Mouse (Mus musculus) embryonic facial prominence, embryonic 12.5 days (tissue): Measurements from ENCODE around the gene Olfr575. TPM values are rescaled to one million over a fixed set of nuclear protein-coding genes. Genes with fewer than 3 reads are reported as not detected.

ENCODE experiments used
- ATAC-seq: fragments of 200-750 bp; cut with Nextera tagmentation; 2 replicates; pipeline ENCODE4 v1.8.0; 2017; ENCODE audit not compliant: insufficient number of reproducible peaks, insufficient read depth, low FRiP score, low TSS enrichment
- H3K27ac ChIP-seq: fragments of 300-500 bp; sonication (generic); 2 replicates; pipeline ENCODE4 v1.5.1; 2016; ENCODE audit warnings: mild to moderate bottlenecking
- H3K27me3 ChIP-seq: fragments of 300-500 bp; sonication (generic); 2 replicates; pipeline ENCODE4 v1.6.1; 2016; ENCODE audit warnings: mild to moderate bottlenecking, moderate library complexity
- H3K36me3 ChIP-seq: fragments of 300-500 bp; sonication (generic); 2 replicates; pipeline ENCODE4 v1.6.1; 2016; ENCODE audit warnings: mild to moderate bottlenecking
- H3K4me1 ChIP-seq: fragments of 300-500 bp; sonication (generic); 2 replicates; pipeline ENCODE4 v1.6.1; 2016
- H3K4me2 ChIP-seq: fragments of 300-500 bp; sonication (generic); replicated peaks from 2 replicates; pipeline ENCODE4 v1.6.1; 2016; ENCODE audit warnings: mild to moderate bottlenecking, moderate library complexity
- H3K4me3 ChIP-seq: fragments of 300-500 bp; sonication (generic); 2 replicates; pipeline ENCODE4 v1.5.1; 2016; ENCODE audit warnings: mild to moderate bottlenecking
- H3K9ac ChIP-seq: fragments of 300-500 bp; sonication (generic); 2 replicates; pipeline ENCODE4 v1.6.1; 2016; ENCODE audit warnings: mild to moderate bottlenecking, moderate library complexity
- H3K9me3 ChIP-seq: fragments of 300-500 bp; sonication (generic); 2 replicates; pipeline ENCODE4 v1.6.1; 2016; ENCODE audit warnings: mild to moderate bottlenecking, moderate library complexity
- WGBS: fragments of 180-500 bp; shearing (Covaris S2); methylation state at CpG from one replicate; pipeline ENCODE4 v1.1.7; 2016; 5-methylcytosine and 5-hydroxymethylcytosine counted together
- polyA plus RNA-seq: library from polyadenylated mRNA; unstranded; fragments of >200 nt; fragmentation: Nextera tagmentation; extraction: Ambion mirVana; gene quantifications from 2 replicates; pipeline ENCODE4 v1.2.1, GENCODE M21; 2016

The Olfr575 gene
- polyA plus RNA-seq, 1 experiment from 2014 or later: not detected

DNA sequence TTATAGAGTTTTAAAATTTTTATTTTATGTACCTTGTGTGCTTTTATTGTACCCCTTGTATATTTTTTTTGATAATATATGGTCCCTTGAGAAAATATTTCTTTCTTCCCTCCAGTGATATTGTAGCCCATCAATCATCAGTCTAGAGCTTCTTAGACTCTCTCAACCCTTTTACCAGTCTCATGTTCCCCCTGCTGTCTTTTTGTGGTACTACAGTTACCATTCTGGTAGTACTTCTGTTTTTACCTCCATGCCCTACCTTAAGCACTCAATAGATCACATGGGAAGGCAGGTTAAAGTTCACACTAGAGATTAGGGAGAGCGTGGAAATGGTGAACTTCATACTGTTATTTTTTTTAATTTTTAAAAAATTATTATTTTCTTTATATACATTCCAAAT is 38.9 kb downstream of the Olfr575 start:
- H3K27me3 ChIP-seq: no peaks in the 10 kb centered on the region
- no peaks in the 10 kb centered on the region for H3K9me3 ChIP-seq
- H3K27ac ChIP-seq: no peak overlapping the region
- no peak overlapping the region for H3K4me3 ChIP-seq
- H3K4me2 ChIP-seq: no peak overlapping the region
- no peaks in the 10 kb centered on the region for H3K36me3 ChIP-seq
- WGBS: 22% methylated on average over 1 of the region's 1 CpGs
- no peak overlapping the region for H3K9ac ChIP-seq
- no peak for ATAC-seq
- H3K4me1 ChIP-seq: no peaks in the 10 kb centered on the region

DNA sequence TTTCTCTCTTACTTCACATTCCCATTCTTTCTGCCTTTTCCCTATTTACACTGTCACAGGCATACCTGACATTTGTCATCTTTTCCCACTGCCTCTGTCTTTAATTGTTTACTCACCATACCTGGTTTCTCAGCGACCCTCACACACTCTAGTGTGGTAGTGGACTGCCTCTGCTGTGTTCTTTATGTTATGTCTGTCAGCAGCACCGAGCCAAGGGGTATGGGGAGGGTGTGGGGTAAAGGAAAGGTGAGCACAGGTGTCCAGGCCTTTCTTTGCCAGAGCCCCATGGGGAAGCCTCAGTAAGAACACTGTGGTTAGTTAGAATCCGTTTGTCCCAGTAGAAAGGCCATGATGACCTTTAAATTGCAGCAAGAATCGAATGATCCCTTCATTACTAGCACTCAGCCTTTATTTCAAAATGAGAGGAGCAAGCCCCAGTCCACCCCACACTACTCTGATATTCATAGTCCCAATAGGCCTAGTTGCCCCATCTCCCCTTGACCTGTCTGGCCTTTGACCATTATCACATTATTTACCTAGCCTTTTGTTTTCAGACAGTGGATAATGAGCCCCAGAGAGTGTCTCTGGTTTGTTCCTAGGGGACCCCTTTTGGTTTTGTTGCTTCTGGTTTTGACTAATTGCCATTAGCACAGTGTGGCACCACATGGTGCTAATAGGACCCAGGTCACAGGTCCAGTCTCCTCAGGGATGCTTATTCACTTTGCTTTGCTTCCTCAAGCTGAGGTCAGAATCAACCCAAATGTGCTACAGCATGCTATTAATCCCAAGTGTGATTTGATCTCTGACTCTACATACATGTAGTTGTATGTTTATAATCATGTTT is 41.3 kb downstream of the Olfr575 start, which contains the start of gene Olfr571:
Gene Olfr571, minus strand, starts transcription at position 505 of the 844 bp plus-strand sequence.
- H3K36me3 ChIP-seq: no peaks in the 10 kb centered on the region
- H3K4me2 ChIP-seq: no peak within 1 kb of the TSS
- WGBS: 65% methylated on average over 4 of the region's 4 CpGs
- H3K9ac ChIP-seq: no peak within 1 kb of the TSS
- no peaks in the 10 kb centered on the region for H3K27me3 ChIP-seq
- no peak within 1 kb of the TSS for H3K27ac ChIP-seq
- H3K4me1 ChIP-seq: no peaks in the 10 kb centered on the region
- ATAC-seq: peak; percentile 56; the same call in 1 of the 2 replicates
- H3K4me3 ChIP-seq: no peak within 1 kb of the TSS
- H3K9me3 ChIP-seq: no peaks in the 10 kb centered on the region

DNA sequence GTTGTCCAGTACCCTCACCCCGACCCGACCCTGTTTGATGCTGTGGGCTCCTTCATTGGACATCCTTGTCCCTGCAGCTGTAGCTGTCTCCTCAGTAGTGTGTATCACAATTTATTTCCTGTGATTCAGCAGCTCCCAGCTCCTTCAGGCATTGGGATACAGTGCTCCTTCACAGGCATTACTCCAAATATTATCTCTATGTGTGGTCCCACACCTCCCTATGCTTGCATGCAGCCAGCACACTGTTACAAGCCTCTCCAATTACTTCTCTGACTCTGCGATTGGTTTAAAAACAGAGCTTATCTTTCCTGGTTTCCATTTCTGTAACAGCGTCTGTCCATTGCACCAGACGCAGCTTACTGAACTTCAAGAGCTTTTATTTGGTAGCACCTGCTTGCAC is 42.2 kb downstream of the Olfr575 start:
- Histone ChIP-seq H3K36me3 (no peaks in the 10 kb centered on the region), H3K9me3 (no peaks in the 10 kb centered on the region), H3K4me2 (no peak overlapping the region), H3K4me3 (no peak overlapping the region), H3K9ac (no peak overlapping the region), H3K27me3 (no peaks in the 10 kb centered on the region), H3K4me1 (no peaks in the 10 kb centered on the region), H3K27ac (no peak overlapping the region)
- ATAC-seq: no peak
- WGBS: 63% methylated on average over 5 of the region's 5 CpGs

DNA sequence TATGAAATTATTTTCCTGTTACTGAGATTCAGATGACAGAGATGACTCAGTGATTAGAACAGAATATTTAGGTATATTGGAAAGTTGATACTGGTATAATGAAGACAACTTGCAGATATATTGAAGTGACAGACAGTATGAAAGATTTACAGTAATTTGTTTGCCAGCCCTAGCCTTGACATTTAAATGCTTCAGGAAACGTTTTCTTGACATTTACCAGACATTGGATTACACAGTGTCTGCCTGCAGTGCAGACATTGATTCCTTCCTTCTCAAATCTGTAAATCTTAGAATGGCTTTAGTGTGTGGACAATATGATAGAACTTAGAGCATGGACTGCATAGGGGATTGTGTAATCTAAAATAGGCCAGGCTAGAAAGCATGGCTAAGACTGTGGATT is 43.3 kb downstream of the Olfr575 start:
- WGBS: 27% methylated on average over 1 of the region's 1 CpGs
- H3K4me2 ChIP-seq: no peak overlapping the region
- H3K27me3 ChIP-seq: no peaks in the 10 kb centered on the region
- H3K9me3 ChIP-seq: no peaks in the 10 kb centered on the region
- ATAC-seq: no peak
- H3K27ac ChIP-seq: no peak overlapping the region
- H3K36me3 ChIP-seq: no peaks in the 10 kb centered on the region
- no peaks in the 10 kb centered on the region for H3K4me1 ChIP-seq
- no peak overlapping the region for H3K4me3 ChIP-seq
- H3K9ac ChIP-seq: no peak overlapping the region

Other genes starting within 250 kb of the Olfr575 start
- gene Olfr33, start 239.7 kb downstream of the Olfr575 start, polyA plus RNA-seq: not detected in 2 replicates
- not detected in 2 replicates for gene Olfr559, start 231.3 kb downstream of the Olfr575 start, polyA plus RNA-seq
- gene Olfr560, start 199.4 kb downstream of the Olfr575 start, polyA plus RNA-seq: not detected in 2 replicates
- 0.18 and 0.19 TPM in 2 replicates for gene Olfr78, start 199.3 kb downstream of the Olfr575 start, polyA plus RNA-seq
- gene Olfr561, start 187.6 kb downstream of the Olfr575 start, polyA plus RNA-seq: not detected in 2 replicates
- gene Olfr564, start 155.3 kb downstream of the Olfr575 start, polyA plus RNA-seq: not detected in 2 replicates
- not detected in 2 replicates for gene Olfr566, start 100.0 kb downstream of the Olfr575 start, polyA plus RNA-seq
- gene Olfr568, start 81.7 kb downstream of the Olfr575 start, polyA plus RNA-seq: not detected in 2 replicates
- not detected in 2 replicates for gene Olfr569, start 67.9 kb downstream of the Olfr575 start, polyA plus RNA-seq
- not detected in 2 replicates for gene Olfr570, start 64.2 kb downstream of the Olfr575 start, polyA plus RNA-seq
- 0.06 and 0.23 TPM in 2 replicates for gene Olfr571, start 41.2 kb downstream of the Olfr575 start, polyA plus RNA-seq
- gene Olfr572, start 34.4 kb downstream of the Olfr575 start, polyA plus RNA-seq: not detected in 2 replicates
- not detected in 2 replicates for gene Olfr573-ps1, start 16.2 kb downstream of the Olfr575 start, polyA plus RNA-seq
- gene Olfr574, start 10.3 kb downstream of the Olfr575 start, polyA plus RNA-seq: not detected in 2 replicates
- gene Olfr576, start 3.9 kb upstream of the Olfr575 start, polyA plus RNA-seq: not detected in 2 replicates
- not detected in 2 replicates for gene Olfr577, start 17.2 kb upstream of the Olfr575 start, polyA plus RNA-seq
- gene Olfr578, start 30.5 kb upstream of the Olfr575 start, polyA plus RNA-seq: not detected in 2 replicates
- not detected in 2 replicates for gene Olfr582, start 79.2 kb upstream of the Olfr575 start, polyA plus RNA-seq
- gene Olfr583, start 92.5 kb upstream of the Olfr575 start, polyA plus RNA-seq: not detected in 2 replicates
- not detected in 2 replicates for gene Olfr584, start 123.1 kb upstream of the Olfr575 start, polyA plus RNA-seq
- gene Olfr585, start 138.9 kb upstream of the Olfr575 start, polyA plus RNA-seq: not detected in 2 replicates
- gene Olfr586, start 166.9 kb upstream of the Olfr575 start, polyA plus RNA-seq: not detected in 2 replicates
- not detected in 2 replicates for gene Olfr588-ps1, start 182.1 kb upstream of the Olfr575 start, polyA plus RNA-seq
- gene Olfr589, start 197.6 kb upstream of the Olfr575 start, polyA plus RNA-seq: not detected in 2 replicates
- gene Olfr591, start 219.6 kb upstream of the Olfr575 start, polyA plus RNA-seq: not detected in 2 replicates
- gene Olfr592, start 226.0 kb upstream of the Olfr575 start, polyA plus RNA-seq: not detected in 2 replicates